Mouse (Mus musculus) kidney, adult 2 months (tissue): Measurements from ENCODE around the gene Gm49369.

Experiments used
- CTCF ChIP-seq: fragments of 200-500 bp; conservative IDR thresholded peaks from 2 replicates; pipeline ENCODE4 v1.5.1; 2011; ENCODE audit warnings: low read depth, mild to moderate bottlenecking, control low read depth, low read length, moderate library complexity, mixed read lengths; ENCODE audit not compliant: insufficient read depth, insufficient read length
- POLR2A ChIP-seq: fragments of 200-500 bp; IDR thresholded peaks from one replicate; pipeline ENCODE4 v1.6.1; 2011; ENCODE audit warnings: low read depth, low read length, control low read depth

- TF ChIP-seq CTCF: no peak
- no peak for TF ChIP-seq POLR2A
Observed at GRCm38 (mm10) chr7:142398052-142398451, 15.6 kb upstream of the Gm49369 start.
